Mouse (Mus musculus) kidney, adult 2 months (tissue): ENCODE data around the gene Bcat2. TPM values are rescaled to one million over a fixed set of nuclear protein-coding genes. Genes with fewer than 3 reads are reported as not detected.
A peak's percentile ranks its signal among the peaks of the same experiment; 100 is the strongest.

Experiments
- DNase-seq: peaks from one replicate; pipeline ENCODE4 v3.0.0; 2021
- H3K27ac ChIP-seq: fragments of 200-500 bp; 2 replicates; pipeline ENCODE4 v1.5.1; 2012; ENCODE audit warnings: low read depth, low read length, control low read depth, inconsistent platforms; ENCODE audit not compliant: insufficient read depth
- H3K27me3 ChIP-seq: fragments of 200-500 bp; replicated peaks from 2 replicates; pipeline ENCODE4 v1.6.1; 2012; ENCODE audit warnings: mild to moderate bottlenecking, moderate library complexity, low read length, inconsistent platforms; ENCODE audit not compliant: control insufficient read depth, insufficient read depth
- H3K36me3 ChIP-seq: fragments of 200-500 bp; 2 replicates; pipeline ENCODE4 v1.6.1; 2012; ENCODE audit warnings: mild to moderate bottlenecking, moderate library complexity, low read length, inconsistent platforms; ENCODE audit not compliant: control insufficient read depth, insufficient read depth
- H3K4me1 ChIP-seq: fragments of 200-500 bp; 2 replicates; pipeline ENCODE4 v1.6.1; 2011; ENCODE audit warnings: low read length; ENCODE audit not compliant: control insufficient read depth, insufficient read depth
- H3K4me3 ChIP-seq: fragments of 200-500 bp; 2 replicates; pipeline ENCODE4 v1.5.1; 2011; ENCODE audit warnings: mild to moderate bottlenecking, low read depth, low read length, control low read depth; ENCODE audit not compliant: insufficient read depth
- CTCF ChIP-seq: fragments of 200-500 bp; conservative IDR thresholded peaks from 2 replicates; pipeline ENCODE4 v1.5.1; 2011; ENCODE audit warnings: low read depth, mild to moderate bottlenecking, control low read depth, low read length, moderate library complexity, mixed read lengths; ENCODE audit not compliant: insufficient read depth, insufficient read length
- POLR2A ChIP-seq: fragments of 200-500 bp; IDR thresholded peaks from one replicate; pipeline ENCODE4 v1.6.1; 2011; ENCODE audit warnings: low read depth, low read length, control low read depth
- WGBS: fragments of 180-500 bp; shearing (Covaris S2); methylation state at CpG from one replicate; pipeline ENCODE4 v1.1.7; 2018; 5-methylcytosine and 5-hydroxymethylcytosine counted together
- polyA plus RNA-seq: library from polyadenylated mRNA; depleted of rRNA; stranded (reverse); fragments of >200 nt; gene quantifications from 2 replicates; pipeline ENCODE4 v1.2.3, GENCODE M21; 2012

The Bcat2 gene
- polyA plus RNA-seq, 1 experiment: 185 TPM

- no peaks in the 10 kb centered on the region for H3K36me3 ChIP-seq
- 90% methylated on average over 5 of the region's 5 CpGs for WGBS
- H3K4me3 ChIP-seq: no peak overlapping the region
- H3K27ac ChIP-seq: no peak overlapping the region
- H3K27me3 ChIP-seq: no peaks in the 10 kb centered on the region
- no peak for DNase-seq
- TF ChIP-seq CTCF (no peak), POLR2A (no peak)
- H3K4me1 ChIP-seq: no peaks in the 10 kb centered on the region
Observed at GRCm38 (mm10) chr7:45618316-45618715, 48.4 kb downstream of the Bcat2 start.

DNA sequence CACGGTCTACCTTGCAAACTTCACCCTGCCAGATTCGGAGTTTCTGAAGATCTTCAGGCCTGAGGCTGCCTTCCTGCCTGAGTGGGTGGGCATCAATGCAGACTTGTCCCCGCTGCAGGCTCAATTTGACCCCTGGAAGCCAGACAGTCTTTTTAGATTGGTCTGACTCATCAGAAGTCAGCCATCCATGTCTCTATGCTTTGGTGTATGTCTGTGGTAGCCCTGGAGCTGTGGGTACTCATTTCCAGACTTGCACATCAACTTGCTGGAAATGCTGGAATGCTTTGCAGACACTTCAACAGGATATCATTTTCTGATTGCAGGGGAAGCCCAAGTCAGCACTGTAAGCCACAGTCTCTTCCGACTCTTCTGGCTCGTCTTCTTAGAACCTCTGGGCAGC, 49.6 kb downstream of the Bcat2 start:
- Histone ChIP-seq H3K36me3 (no peaks in the 10 kb centered on the region), H3K4me1 (no peaks in the 10 kb centered on the region), H3K27ac (no peak overlapping the region), H3K4me3 (no peak overlapping the region), H3K27me3 (no peaks in the 10 kb centered on the region)
- 74% methylated on average over 5 of the region's 5 CpGs for WGBS
- TF ChIP-seq CTCF (no peak), POLR2A (no peak)
- no peak for DNase-seq

DNA sequence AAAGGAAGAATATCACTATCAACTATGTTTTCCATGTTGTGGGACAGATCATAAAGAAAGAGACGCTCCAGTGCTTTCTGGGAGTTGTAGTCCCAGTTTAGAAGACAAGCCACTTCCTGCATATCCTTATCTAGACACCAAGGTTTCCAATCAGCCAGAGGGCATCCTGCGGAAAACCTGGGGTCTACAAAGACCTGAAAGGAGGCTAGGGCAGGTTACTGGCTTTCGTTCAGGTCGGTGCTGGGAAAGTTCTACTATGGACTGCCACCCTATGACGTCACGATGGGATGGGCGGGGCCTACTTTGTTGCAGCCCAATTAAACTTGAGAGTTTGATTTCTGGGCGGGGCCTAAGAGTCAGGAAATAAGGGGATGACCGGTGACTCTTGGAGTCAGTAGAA, 51.5 kb downstream of the Bcat2 start, which contains the start of gene Izumo1:
TSS of gene Izumo1 (plus strand) at position 369 of the 400 bp plus-strand sequence.
- Histone ChIP-seq H3K36me3 (no peaks in the 10 kb centered on the region), H3K4me1 (no peaks in the 10 kb centered on the region), H3K27me3 (no peaks in the 10 kb centered on the region), H3K4me3 (no peak within 1 kb of the TSS), H3K27ac (no peak within 1 kb of the TSS)
- no peak for TF ChIP-seq POLR2A
- TF ChIP-seq CTCF: no peak
- WGBS: 39% methylated on average over 9 of the region's 9 CpGs
- DNase-seq: peak; percentile 65

DNA sequence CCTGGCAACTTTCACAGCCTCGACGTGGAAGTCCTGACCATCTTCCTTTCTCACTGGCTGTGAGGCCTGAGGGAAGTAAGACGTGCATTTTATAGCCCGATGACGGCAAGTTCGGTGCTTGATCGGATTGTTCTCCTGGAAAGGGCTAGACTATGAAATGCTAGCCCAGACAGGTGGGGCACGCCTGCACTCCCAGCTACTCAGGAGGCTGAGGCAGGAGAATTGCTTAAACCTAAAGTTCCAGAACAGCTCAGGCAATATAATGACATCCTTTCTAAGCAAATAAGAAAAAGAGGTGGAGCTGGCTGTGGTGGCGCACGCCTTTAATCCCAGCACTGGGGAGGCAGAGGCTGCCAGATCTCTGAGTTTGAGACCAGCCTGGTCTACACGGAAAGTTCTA, 53.6 kb downstream of the Bcat2 start:
- Histone ChIP-seq H3K27me3 (no peaks in the 10 kb centered on the region), H3K4me1 (no peaks in the 10 kb centered on the region), H3K27ac (no peak overlapping the region), H3K36me3 (no peaks in the 10 kb centered on the region), H3K4me3 (no peak overlapping the region)
- no peak for DNase-seq
- WGBS: 94% methylated on average over 11 of the region's 11 CpGs
- TF ChIP-seq POLR2A (no peak), CTCF (no peak)

DNA sequence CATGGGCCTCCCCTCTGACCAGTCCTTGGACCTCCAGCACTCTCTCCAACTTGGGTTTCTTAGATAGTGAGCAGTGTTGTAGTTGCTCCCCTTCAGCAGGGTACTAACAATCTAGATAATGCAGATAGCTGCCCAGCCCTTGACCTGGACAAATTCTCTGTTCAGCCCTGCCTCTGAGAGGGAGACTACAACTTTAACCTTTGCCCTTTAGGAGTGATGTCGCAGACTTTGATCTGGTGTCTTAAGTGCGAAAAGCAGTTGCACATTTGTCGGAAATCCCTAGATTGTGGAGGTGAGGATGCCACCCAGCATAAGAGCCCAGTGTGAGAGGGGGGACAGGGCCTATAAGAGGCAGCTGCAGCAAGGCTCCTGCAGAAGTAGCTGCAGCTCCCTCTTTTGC, 54.8 kb downstream of the Bcat2 start:
- no peak overlapping the region for H3K4me3 ChIP-seq
- DNase-seq: peak; percentile 52
- no peak for TF ChIP-seq POLR2A
- TF ChIP-seq CTCF: no peak
- WGBS: 52% methylated on average over 3 of the region's 3 CpGs
- H3K4me1 ChIP-seq: no peaks in the 10 kb centered on the region
- no peak overlapping the region for H3K27ac ChIP-seq
- no peaks in the 10 kb centered on the region for H3K36me3 ChIP-seq
- no peaks in the 10 kb centered on the region for H3K27me3 ChIP-seq

DNA sequence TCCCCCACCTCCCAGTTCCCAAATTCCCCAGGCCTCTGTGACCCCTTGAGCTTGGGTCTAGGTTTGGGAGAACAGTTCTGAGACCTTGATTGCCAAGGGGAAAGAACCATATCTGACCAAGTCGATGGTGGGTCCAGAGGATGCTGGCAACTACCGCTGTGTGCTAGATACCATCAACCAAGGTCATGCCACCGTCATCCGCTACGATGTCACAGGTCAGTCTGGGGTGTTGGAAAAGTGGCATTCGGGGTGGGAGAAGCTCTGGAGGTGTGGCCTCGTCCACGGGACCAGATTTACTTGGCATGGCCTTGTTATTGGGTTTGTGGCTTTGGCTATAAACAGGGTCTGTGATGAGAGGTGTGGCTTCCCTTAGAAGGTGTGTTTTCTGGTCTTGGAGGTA, 55.5 kb downstream of the Bcat2 start:
- 89% methylated on average over 8 of the region's 8 CpGs for WGBS
- Histone ChIP-seq H3K4me3 (no peak overlapping the region), H3K27me3 (no peaks in the 10 kb centered on the region), H3K4me1 (no peaks in the 10 kb centered on the region), H3K36me3 (no peaks in the 10 kb centered on the region), H3K27ac (no peak overlapping the region)
- no peak for TF ChIP-seq POLR2A
- TF ChIP-seq CTCF: no peak
- DNase-seq: no peak

DNA sequence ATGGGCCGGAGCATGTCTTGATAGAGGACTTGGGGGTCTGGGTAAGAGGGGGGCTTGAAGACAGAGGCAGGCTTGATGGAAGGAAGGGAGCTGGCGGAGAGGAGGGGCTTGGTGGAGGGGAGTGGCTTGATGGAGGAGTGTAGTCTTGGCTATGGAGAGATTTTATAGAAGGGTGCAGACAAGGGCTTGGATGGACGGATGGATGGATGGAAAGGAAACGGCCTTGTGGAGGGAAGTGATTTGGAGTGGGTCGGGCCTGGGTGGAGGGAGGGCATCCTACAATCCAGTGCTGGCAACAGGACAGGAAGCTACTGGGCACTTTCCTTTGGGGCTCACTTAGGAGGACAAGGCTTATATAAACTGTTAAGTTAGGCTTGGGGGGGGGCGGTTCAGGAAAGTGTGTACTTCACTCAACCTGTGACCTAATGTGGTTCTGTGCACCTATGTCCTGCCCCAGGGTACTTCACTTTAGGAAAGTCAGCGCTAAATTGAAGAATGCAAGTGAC, 56.7 kb downstream of the Bcat2 start:
- Histone ChIP-seq H3K36me3 (no peaks in the 10 kb centered on the region), H3K4me1 (no peaks in the 10 kb centered on the region), H3K27me3 (no peaks in the 10 kb centered on the region), H3K4me3 (peak overlapping the region; percentile 52; the same call in 1 of the 2 replicates), H3K27ac (peak overlapping the region; percentile 65)
- WGBS: 83% methylated on average over 7 of the region's 7 CpGs
- DNase-seq: no peak
- TF ChIP-seq POLR2A: no peak
- no peak for TF ChIP-seq CTCF

DNA sequence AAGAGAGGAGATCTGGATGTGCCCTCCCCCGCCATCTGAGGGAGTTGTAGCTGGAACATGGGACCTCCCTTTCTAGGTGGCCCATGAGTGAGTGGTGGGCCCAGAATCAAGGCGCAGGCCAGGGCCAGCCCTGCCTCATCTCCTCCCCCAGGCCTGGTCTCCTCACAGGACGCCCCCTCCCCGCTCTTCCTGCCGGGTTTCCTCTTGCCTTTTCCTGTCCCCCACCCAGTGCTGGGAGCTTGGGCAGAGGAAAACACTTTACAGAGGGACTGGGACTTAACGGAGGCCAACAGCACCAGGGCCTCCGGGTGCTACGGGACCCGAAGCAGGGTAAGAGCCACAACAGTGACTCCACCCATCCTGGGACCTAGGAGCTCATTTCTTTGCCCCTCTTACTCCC, 57.3 kb downstream of the Bcat2 start, which contains the start of gene Rasip1:
TSS of gene Rasip1 (plus strand) at position 228 of the 400 bp plus-strand sequence.
- Histone ChIP-seq H3K4me3 (peak within 1 kb of the TSS; percentile 52), H3K36me3 (no peaks in the 10 kb centered on the region), H3K27me3 (no peaks in the 10 kb centered on the region; the same call in 1 of the 2 replicates), H3K27ac (peak within 1 kb of the TSS; percentile 65), H3K4me1 (no peaks in the 10 kb centered on the region)
- WGBS: 71% methylated on average over 9 of the region's 9 CpGs
- TF ChIP-seq CTCF (no peak), POLR2A (peak; percentile 50)
- DNase-seq: peak; percentile 79
